Mouse (Mus musculus): ENCODE data around the gene Atp2a2.

DNA sequence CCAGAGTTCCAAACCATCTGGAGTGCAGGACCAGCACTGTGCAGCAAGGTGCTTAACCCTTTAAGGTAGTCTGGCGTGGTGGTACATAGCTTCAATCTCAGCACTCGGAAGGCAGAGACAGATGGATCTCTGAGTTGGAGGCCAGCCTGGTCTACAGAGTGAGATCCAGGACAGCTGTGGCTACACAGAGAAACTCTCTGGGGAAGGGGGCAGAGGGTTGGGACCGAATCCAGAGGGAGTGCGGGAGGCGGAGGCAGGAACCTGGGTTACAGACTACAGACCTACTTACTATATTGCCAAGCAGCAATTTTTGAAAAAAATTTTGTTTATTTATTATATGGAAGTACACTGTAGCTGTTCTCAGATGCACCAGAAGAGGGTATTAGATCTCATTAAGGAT, 87.7 kb downstream of the Atp2a2 start:
- TF ChIP-seq CTCF (conservative IDR thresholded peaks at IDR 0.05; ENCODE audit: insufficient read depth, insufficient read length, low read depth, low read length): no peak
- TF ChIP-seq POLR2A (IDR thresholded peaks at IDR 0.05; ENCODE audit: low read depth, low read length): no peak

Data from kidney, adult 2 months (tissue).